Mouse (Mus musculus) G1E (cell line): Measurements from ENCODE around the gene Tspan8. TPM values are rescaled to one million over a fixed set of nuclear protein-coding genes. Genes with fewer than 3 reads are reported as not detected.

Source experiments
- ATAC-seq: 2 replicates; pipeline ENCODE4 v1.8.0; 2016; ENCODE audit warnings: mild to moderate bottlenecking; ENCODE audit not compliant: insufficient number of reproducible peaks, poor library complexity, low FRiP score, severe bottlenecking; ENCODE audit errors: extremely low read depth
- DNase-seq: peaks from one replicate; pipeline ENCODE4 v3.0.0; 2012; ENCODE audit warnings: low spot score
- H3K27me3 ChIP-seq: 2 replicates; pipeline ENCODE4 v1.6.1; 2012; ENCODE audit warnings: mild to moderate bottlenecking, low read length, inconsistent platforms; ENCODE audit not compliant: insufficient read depth
- H3K36me3 ChIP-seq: replicated peaks from 2 replicates; pipeline ENCODE3; 2012; ENCODE audit warnings: mild to moderate bottlenecking, inconsistent platforms
- H3K4me1 ChIP-seq: 2 replicates; pipeline ENCODE4 v1.6.1; 2012; ENCODE audit warnings: low read depth, low read length, inconsistent platforms, mixed read lengths; ENCODE audit not compliant: insufficient read depth
- H3K4me3 ChIP-seq: 2 replicates; pipeline ENCODE4 v1.5.1; 2012; ENCODE audit warnings: low read depth, mild to moderate bottlenecking, inconsistent platforms, low read length, moderate library complexity, mixed read lengths
- H3K9me3 ChIP-seq: replicated peaks from 2 replicates; pipeline ENCODE4 v1.6.1; 2012; ENCODE audit warnings: inconsistent platforms
- CTCF ChIP-seq: IDR thresholded peaks from 2 replicates; pipeline ENCODE4 v1.5.1; 2012; ENCODE audit warnings: low read depth, low read length, inconsistent platforms, mixed read lengths
- GATA1 ChIP-seq: IDR thresholded peaks from 2 replicates; pipeline ENCODE4 v1.6.1; 2012; ENCODE audit warnings: borderline replicate concordance, low read length, inconsistent platforms, mixed read lengths
- GATA2 ChIP-seq: IDR thresholded peaks from 2 replicates; pipeline ENCODE4 v1.6.1; 2012; ENCODE audit warnings: low read depth, low read length, inconsistent platforms, borderline replicate concordance
- POLR2AphosphoS5 ChIP-seq: IDR thresholded peaks from 2 replicates; pipeline ENCODE4 v1.6.1; 2012; ENCODE audit warnings: low read depth, low read length, inconsistent platforms; ENCODE audit not compliant: insufficient replicate concordance
- TAL1 ChIP-seq: conservative IDR thresholded peaks from 2 replicates; pipeline ENCODE4 v1.6.1; 2012; ENCODE audit warnings: low read depth, low read length, inconsistent platforms, mixed read lengths
- polyA plus RNA-seq: library from polyadenylated mRNA; stranded (reverse); fragments of >175 nt; gene quantifications from 2 replicates; pipeline ENCODE4 v1.2.3, GENCODE M21; 2012
- total RNA-seq, 2 experiments: library from RNA; stranded (forward) in 1 of 2; stranded (reverse) in 1 of 2; fragments of 200-1000 nt in 1 of 2; fragments of >200 nt in 1 of 2; fragmentation: Nextera tagmentation in 1 of 2; gene quantifications; 2 replicates each; pipeline ENCODE4 v1.2.3; 2014 to 2017

The Tspan8 gene
- total and polyA plus RNA-seq, 3 experiments, result 16.2 TPM; not detected in 2

DNA sequence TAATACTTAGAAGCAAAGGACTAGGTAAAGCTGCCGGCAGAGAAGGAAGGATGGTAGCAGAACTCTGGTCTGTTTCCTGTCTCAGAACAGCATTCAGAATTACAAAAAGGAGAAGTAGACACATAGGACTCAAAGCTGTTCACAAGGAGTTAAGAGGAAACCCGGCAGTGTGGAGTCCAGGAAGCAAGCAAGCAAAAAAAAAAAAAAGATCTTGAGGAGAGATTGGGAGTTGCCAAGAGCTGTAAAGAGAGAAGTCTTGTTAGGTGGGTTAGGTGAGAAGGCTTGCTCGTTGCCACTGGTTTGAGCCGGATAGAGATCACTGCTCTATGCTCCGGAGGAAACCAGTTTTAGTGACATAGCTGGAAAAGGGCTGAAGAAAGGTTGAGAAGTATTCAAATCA, 10.6 kb upstream of the Tspan8 start:
- DNase-seq, result no peak

DNA sequence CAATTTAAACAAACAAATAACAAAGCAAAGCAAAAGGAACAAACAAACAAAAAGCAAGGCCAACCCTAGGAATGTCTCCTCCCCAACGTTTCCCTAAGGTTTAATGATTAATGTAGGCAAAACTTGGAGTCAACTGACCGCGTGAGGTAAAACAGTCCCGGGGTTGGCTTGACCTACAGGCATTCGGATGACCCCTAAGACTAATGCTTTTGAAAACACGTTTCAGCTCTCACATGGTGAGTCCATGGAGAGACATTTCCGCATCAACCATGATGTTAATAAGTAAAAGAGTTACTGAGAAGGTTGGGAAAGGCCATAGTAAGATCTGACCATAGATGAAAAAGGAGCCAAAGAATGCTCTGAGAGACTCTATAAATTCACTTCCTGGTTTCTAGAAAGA, 7.5 kb upstream of the Tspan8 start:
- ATAC-seq (no peak), DNase-seq (no peak)
- H3K9me3 ChIP-seq, result peaks cover 26% of the 10 kb centered on the region
- no peaks in the 10 kb centered on the region for H3K36me3 ChIP-seq
- H3K4me1 ChIP-seq, result no peaks in the 10 kb centered on the region
- no peaks in the 10 kb centered on the region for H3K27me3 ChIP-seq
- TF ChIP-seq POLR2AphosphoS5, result no peak
- TF ChIP-seq GATA2, result no peak
- TF ChIP-seq GATA1, result no peak
- no peak for TF ChIP-seq CTCF
- TF ChIP-seq TAL1, result no peak
- no peak overlapping the region for H3K4me3 ChIP-seq

More for the DNA sequence above, 10.6 kb upstream of the Tspan8 start:
- no peak for ATAC-seq
- peaks cover 34% of the 10 kb centered on the region for H3K9me3 ChIP-seq
- no peak overlapping the region for H3K4me3 ChIP-seq
- no peaks in the 10 kb centered on the region for H3K4me1 ChIP-seq
- no peaks in the 10 kb centered on the region for H3K27me3 ChIP-seq
- no peak for TF ChIP-seq TAL1
- no peak for TF ChIP-seq GATA2
- TF ChIP-seq GATA1, result no peak
- no peak for TF ChIP-seq POLR2AphosphoS5
- no peak for TF ChIP-seq CTCF
- no peaks in the 10 kb centered on the region for H3K36me3 ChIP-seq

DNA sequence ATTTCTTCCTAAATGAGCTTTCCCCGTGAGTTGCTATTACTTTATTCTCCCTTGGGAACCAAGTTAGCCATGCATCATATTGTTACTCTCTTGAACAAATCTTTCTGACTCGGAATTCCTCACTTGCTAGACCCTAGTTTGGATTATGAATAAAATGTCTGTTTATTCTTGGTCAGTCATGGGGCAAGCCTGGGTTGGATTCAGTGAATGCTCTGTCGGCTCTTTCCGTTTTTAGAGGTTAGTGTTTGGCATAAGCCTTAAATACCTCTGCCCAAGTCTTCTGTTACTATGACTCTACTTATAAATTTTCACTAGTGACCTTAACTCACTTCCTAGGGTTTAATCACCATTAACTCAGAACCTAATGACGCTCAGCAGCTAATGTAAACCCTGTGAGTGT, 5.1 kb upstream of the Tspan8 start:
- ATAC-seq (no peak), DNase-seq (no peak)
- Histone ChIP-seq H3K36me3 (no peaks in the 10 kb centered on the region), H3K27me3 (no peaks in the 10 kb centered on the region), H3K9me3 (peaks cover 28% of the 10 kb centered on the region), H3K4me3 (no peak overlapping the region), H3K4me1 (no peaks in the 10 kb centered on the region)
- TF ChIP-seq CTCF (no peak), GATA2 (no peak), TAL1 (no peak), POLR2AphosphoS5 (no peak), GATA1 (no peak)

DNA sequence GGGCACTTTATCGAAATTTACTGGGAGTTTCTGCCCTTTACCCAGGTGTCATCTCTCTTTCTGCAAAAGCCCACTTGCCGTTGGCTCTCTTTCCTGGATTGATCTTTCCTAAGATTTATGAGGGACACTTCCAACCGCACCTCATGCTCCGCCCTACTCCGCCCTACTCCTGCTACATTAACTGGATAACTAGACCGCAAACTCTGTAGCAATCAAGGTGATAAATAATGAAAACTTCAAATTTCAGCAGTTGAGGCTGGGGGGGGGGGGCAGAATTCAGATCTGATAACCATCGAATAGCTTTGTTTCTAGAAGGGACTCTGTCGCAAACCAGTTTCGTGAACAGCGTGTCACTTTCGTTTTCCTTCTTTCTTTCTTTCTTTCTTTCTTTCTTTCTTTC, 1.8 kb upstream of the Tspan8 start:
- no peaks in the 10 kb centered on the region for H3K4me1 ChIP-seq
- H3K4me3 ChIP-seq, result no peak overlapping the region
- DNase-seq (no peak), ATAC-seq (no peak)
- H3K36me3 ChIP-seq, result no peaks in the 10 kb centered on the region
- TF ChIP-seq GATA1 (no peak), GATA2 (no peak), POLR2AphosphoS5 (no peak), CTCF (no peak), TAL1 (no peak)
- H3K9me3 ChIP-seq, result peaks cover 23% of the 10 kb centered on the region
- no peaks in the 10 kb centered on the region for H3K27me3 ChIP-seq

DNA sequence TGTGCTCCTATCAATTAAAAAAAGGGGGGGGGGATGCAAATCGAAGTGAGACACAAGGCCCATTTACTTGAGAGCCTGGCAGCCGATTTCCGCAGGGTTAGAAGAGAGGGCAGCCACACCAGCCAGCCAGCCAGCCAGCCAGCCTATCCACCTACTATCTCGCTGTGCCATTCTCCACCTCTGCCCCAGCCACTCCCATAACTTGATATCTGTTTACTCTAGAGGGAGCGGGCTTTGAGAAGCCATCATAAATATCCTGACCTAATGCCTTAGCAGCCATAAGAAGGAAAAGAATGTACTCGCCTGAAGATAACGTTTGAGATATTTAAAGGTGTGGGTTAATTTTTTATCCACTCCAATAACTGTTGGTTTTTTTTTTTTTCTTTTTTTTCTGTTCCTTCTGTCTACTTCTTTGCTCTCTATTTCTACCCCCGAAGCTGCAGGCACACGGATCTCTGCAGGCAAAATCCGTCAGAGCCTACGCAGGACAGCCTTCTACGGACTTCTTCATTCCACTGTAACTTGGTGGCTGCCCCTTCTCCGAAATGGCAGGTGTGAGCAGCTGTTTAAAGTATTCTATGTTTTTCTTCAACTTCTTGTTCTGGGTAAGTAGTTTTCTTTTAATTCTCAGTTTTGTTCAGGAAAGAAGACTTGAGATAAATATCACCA, 558 bp downstream of the Tspan8 start:
- Histone ChIP-seq H3K36me3 (no peaks in the 10 kb centered on the region), H3K9me3 (peaks cover 27% of the 10 kb centered on the region), H3K4me1 (no peaks in the 10 kb centered on the region), H3K27me3 (no peaks in the 10 kb centered on the region), H3K4me3 (no peak overlapping the region)
- ATAC-seq (no peak), DNase-seq (no peak)
- TF ChIP-seq POLR2AphosphoS5 (no peak), TAL1 (no peak), GATA2 (no peak), GATA1 (no peak), CTCF (no peak)

DNA sequence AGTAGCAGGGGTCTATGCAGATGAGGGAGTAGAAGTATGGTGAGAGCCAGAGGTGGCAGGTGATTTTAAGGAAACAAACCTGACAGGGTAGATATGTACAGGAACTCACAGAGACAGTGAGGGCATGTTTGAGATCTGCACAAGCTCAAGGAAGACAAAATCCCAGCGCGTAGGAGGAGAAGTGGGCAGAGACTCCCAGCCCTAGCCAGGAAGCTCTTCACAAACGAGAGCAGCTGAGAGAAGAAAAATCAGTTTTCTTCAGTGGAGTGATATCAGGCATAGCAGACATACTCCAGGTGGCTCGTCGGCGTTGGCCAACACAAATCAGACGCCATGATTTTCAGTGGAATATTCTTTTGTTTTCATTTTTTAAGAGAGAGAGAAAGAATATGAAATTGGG, 8.7 kb downstream of the Tspan8 start:
- Histone ChIP-seq H3K9me3 (peaks cover 36% of the 10 kb centered on the region), H3K4me1 (no peaks in the 10 kb centered on the region), H3K27me3 (no peaks in the 10 kb centered on the region), H3K36me3 (no peaks in the 10 kb centered on the region), H3K4me3 (no peak overlapping the region)
- TF ChIP-seq GATA2, result no peak
- no peak for TF ChIP-seq POLR2AphosphoS5
- no peak for TF ChIP-seq TAL1
- no peak for TF ChIP-seq GATA1
- ATAC-seq (no peak; the same call in 1 of the 2 replicates), DNase-seq (no peak)
